Mouse (Mus musculus) frontal cortex, postnatal 10 days (tissue): Measurements from ENCODE around the gene Mylk4.

Experiments
- DNase-seq, 2 experiments: peaks; one replicate each; pipeline ENCODE4 v3.0.0; 2022; ENCODE audit warnings: low spot score in 2 of 2, mixed read lengths in 1 of 2

Mylk4 gene

DNA sequence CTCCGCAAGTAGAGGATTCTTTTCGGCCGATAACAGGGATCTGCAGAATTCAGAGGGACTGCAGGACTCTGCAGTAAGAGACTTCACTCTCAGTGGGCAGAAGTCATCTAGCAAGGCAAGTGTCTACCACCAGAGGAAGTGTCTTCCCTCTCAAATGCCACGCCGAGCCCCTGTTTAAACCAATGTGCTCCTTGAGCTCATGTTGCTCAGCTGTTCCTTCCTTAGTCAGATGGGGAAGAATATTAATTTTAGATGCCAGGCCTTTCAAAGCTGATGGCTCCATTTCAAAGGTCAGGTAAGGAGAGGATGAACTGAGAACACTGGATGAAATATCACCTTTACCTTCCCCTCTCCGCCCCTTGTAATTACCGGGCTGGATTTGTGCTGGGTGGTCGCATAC lies at the start of gene Mylk4:
Mylk4 (minus strand) TSS at position 139 of the 400 bp plus-strand sequence.
- no peak for DNase-seq

DNA sequence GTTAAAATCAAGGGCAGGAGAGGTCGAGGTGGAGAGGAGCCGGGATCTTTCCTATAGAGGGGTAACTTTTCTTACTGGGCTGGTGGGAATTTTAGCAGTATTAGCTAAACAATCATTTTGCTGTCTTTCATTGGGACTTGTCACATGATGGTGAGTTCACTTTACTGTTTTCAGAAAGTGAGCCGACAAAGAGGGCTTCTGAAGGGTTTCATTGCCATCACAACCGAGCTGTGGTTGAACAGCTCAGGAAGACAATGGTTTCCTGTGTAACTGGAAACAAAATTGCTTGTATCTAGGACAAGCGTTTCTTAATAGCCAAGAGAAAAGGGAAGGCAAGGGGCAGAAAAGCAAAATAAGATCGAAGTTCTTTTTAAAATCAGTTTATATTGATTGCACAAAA lies 49.5 kb upstream of the Mylk4 start:
- no peak for DNase-seq

DNA sequence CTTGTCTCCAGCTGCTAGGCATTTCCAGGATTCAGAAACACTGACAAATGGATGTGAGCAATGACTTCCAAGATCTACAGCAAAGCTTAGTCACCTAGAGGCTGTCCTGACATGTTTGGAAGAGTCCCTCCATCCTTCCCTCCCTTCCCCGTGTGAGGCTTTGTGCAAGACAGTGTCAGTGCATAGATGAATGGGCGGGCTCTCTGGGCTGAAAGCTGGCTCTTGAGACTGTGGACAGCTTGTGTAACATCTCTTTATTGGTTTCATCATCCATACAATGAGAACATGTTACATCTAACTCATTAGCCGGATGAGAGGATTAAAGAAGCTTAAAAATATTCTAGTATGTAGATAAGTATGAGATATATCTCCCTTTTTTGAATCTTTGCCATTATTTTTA lies 49.0 kb upstream of the Mylk4 start:
- no peak for DNase-seq

DNA sequence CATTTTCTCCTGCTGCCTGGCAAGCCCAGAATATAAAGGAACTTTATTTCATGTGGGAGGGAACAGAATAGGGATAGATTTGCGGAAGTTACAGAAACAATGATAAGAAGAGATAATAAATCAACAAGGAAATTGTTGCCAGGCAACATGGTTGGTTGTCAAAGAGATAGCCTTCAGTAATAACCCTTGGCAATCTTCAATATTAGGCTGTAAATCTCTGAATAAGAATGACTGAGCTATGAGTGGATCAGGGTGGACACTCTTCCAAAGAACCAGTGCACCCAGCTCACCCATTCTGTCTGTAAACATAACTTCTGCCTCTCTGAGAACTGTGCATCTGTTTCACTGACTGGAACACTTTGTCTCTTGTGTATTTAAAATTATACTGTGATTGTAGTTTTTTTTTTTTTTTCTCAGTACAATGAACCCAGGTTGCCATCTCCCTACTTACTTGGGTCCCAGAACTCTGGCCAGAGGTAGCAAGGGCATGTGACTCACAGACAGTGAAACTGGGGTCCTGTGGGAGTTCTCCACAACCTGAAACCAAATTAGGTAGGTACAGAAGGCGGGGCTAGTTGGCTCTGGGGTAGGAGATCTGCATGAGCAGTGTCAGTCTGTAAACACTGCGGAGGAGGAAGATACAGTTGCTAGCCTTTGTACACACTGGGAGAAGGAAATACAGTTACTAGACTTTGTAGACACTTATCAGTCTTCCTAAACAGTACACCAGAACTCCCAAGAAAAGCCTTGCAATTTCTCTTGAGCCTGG lies 47.9 kb upstream of the Mylk4 start:
- no peak for DNase-seq

DNA sequence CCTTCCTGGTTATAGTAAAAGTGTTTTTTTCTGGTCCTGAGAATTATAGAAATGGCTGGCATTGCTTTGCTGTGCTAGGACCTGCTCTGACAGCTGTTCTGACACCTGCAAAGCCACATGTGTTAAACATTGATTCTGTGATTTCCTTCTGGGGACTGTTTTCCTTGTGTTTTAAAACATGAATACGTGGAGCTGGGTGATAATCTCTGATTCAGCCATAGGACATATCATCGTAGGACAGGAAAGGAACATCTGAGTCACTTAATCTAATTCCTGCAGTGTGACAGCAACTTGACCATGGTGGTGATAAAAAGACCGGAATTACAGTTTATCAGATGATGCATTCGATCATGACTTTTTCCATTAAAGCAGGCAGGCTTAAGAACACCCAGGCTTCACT lies 45.1 kb upstream of the Mylk4 start:
- no peak for DNase-seq

DNA sequence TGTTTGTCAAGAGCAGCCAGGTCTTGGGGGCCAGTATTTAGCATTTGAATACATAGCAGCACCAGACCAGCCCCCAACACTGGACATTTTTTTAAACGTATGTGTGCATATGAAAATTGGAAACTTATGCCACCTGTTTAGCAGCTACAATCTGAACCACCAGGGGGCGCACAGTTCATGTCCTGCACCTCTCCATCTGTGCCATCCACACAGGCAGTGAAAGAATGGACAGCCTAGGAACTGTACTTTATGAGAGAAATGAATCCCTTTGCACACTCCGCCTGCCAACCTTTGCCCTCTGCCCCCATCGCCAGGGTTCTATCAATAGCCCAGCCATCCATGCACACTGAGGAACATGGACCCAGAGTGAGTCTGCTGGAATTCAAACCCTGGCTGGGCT lies 44.2 kb upstream of the Mylk4 start:
- peak in 1 of 2 experiments; percentile 24 for DNase-seq

DNA sequence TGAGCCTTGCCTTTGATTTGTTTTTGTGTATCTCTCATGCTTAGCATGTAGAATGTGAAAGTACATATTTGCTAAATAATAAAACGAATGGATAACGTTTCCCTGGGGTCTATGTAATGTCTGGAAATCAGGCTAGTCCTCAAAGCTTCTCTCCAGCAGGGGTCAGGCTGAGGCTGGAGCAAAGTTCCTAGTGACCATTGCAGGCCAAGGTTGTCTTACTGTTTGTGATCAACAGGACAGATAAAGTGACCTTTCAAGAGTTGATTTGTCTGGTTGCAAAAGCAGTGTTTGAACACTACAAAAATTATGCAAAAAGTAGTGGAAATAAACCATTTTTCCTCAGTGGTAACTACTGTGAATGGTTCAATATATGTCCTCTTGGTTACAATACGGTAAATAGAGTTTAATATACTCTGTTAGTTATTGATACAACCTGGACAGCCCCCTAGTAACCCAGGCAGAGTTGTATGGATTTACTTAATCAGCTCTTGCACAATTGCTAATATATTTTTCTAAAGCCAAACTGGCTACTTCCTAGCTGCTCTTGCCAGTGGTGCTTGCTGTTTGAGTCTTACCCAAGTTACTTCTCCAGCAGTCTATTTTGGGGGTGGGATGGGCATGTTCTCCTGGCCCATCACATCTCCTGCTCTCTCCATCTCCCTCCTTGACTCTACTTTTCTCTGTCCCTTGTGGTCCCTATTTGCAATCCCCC lies 43.5 kb upstream of the Mylk4 start:
- DNase-seq, result no peak

DNA sequence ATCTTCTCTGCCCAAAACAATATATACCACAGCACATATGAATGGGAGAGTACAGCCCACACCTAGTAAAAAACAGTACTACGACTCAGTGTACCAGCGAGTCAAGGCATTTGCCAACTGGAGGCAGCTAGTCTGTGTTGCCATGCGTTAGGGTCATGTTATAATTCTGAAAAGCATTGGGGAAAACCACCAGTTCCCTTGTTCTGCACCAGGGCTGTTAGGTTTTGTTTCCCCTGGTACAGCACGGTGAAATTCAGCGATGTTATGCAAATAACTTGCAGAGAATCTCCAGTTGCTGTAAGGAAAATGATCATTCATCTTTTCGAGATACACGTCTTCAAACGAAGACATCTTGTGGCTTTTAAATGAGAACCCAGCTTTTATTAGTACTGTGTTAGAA lies 41.8 kb upstream of the Mylk4 start:
- DNase-seq, result no peak

DNA sequence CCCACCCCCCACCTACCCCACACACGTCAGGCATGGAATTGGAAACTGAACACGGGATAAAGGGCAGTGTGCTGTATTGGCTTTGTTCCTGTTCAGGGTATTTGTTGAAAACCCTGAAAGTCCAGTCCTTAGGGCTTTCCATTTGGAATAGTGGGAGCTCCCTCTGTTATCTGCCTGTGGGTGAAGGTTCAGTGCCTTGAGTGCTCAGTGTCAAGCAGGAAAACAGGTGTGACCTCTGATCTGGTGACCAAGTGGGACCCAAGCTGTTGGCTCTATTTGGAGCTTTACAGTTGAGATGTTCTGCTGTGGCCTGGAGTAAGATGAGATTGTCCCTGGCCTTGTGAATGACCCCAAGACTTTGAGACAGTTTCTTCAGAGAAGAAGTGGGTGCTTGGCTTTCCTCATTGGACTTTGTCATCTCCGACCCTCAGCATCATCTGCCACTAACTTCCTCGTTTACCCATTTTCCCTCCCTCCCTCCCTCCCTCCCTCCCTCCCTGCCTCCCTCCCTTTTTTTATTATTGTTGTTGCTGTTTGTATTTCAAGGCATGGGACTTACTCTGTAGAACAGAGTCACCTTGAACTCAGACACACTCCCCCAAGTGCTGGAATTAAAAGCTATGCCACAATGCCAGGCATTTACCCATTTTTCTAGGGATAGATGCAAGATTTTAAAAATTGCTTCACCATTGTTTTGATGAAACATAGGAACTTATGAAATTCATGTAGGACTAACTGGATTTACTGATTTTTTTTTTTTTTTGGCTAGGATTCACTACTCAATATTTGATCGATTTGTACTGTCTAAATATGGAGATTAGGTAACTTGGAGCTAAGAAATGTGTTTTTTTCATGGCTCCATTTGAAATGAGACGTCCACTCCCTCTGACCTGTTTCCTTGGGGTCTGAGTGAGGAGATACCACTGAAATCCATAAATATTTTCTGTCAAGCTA lies 40.9 kb upstream of the Mylk4 start:
- DNase-seq, result no peak

DNA sequence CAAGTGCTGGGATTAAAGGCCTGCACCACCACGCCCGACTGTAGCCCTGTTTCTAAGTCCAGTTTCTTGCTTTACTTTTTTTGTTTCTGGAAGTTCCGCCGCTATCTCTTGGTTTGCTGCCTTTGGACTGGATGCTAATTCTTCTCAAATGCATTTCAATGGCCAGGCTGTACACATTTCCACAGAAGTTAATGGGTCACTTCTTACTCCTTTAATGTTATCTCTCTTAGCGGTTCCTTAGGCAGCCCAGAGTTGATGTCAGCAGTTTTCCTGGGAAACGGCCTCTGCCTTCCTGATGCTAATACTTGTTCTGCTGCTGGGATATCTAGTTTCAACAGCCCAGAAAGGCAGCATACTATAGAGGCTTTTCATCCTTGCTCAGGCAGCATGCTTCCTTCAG lies 39.4 kb upstream of the Mylk4 start:
- no peak for DNase-seq

DNA sequence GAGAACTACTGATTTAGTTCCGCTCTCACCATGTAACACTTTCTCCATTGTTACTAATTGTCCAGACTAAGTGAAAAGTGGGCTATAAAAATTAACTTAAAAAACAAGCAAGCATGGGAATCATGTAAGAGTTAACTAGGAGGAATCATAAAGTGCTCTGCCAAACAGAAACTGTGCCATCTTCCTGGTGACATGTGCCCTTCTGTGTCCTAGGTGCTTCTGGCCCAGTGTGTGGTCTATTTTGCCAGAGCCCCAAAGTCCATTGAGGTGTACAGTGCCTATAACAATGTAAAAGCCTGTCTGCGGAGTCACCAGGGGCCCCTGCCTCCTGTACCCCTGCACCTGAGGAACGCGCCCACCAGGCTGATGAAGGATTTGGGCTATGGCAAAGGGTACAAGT lies 37.9 kb upstream of the Mylk4 start:
- no peak for DNase-seq

DNA sequence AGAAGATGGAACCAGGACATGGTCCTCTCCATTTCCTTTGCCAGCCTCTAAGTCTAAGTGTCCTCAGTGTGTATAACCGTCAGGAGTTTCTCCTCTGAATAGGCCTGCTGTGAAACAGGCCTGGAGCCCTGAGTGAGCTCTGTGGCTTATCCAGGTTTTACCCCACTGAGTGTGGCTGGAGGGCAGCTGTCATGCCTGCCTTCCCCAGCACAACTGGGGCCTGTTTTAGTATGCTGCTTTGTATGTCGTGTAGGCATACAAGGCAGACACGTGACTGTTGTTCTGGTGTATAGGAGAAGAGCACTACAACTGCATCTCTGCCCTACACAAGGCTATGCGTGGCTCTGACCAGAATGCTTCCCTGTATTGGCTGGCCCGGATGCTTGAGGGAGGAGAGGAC lies 36.2 kb upstream of the Mylk4 start:
- DNase-seq, result no peak

DNA sequence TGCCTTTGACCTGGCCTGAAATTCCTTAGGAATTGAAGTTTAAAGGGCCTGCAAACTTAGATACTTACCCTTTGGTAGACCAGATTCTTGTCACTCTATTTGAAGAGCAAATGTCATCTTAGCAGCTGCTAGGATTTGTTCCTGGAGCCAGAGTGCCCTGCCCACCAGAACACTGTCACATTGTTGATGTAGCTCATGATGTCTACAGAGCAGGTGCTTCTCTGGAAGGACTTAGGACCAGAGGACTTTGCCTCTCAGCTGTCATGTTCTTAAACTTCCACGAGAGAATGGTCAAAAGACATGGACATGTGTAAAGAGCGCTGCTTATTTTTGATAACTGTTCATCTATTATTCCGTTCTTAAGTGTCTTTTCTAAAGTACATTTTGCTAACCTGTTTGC lies 35.5 kb upstream of the Mylk4 start:
- no peak for DNase-seq

DNA sequence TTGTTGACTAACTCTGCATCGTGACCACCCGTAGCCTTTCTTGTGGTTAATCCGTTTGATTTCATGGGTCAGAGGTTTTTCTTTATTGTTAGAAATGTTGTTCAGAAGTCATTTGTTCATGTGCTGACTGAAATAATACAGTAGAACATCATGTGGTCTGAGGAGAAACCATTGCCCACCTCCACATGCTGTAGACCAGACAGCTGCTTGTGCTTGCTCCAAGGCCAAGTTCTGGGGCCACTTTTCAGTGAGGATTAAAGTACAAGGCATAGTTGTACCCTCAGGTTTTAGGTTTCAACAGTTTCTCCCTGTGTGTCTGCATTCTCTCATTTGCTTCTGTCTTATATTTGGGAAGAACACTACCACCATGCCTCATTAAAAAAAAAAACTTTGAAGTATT lies 23.9 kb upstream of the Mylk4 start:
- no peak for DNase-seq

DNA sequence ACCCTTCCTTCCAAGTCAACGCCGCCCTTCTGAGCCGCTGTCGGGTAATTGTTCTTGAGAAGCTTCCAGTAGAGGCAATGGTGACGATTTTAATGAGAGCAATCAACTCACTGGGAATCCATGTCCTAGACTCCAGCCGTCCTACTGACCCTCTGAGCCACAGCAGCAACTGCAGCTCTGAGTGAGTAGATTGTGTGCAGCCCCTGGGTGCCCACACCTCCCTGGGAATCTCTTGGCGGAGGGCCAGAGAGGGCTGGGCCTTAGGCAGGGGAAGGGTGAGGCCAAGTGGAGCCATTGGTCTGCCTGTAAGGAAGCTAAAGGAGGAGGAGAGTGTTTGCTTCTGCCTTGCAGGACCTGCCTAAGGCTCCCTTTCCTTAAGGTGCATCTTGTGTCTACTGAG lies 23.1 kb upstream of the Mylk4 start:
- no peak for DNase-seq

DNA sequence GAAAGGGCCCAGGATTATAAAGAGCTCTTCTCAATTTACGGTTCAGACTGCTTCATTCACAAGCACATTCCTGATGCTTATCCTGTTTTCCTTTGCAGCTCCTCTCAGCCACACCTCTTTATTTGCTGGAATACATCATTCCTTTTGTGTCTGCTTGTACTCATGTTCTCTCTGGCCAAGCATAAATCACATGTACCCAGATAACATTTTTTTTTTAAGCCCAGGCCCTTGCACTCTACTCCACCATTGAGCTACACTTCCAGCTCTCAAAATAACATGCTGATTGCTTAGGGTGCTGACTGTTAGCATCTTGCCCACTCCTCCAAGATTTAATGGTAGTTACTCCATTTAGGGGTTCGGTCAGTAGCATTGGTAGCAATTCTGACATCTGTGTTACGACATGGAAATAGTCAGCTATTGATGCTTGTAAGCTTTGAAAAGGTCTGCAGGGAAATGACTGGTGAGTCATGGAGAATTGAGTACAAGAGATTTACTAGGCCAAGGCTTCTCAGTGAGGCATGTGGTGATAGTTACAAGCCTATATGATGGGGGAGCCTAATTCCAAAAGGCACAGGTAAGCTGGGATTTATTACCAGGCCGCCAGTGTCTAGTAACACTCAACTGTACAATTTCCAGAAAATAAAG lies 20.1 kb upstream of the Mylk4 start:
- DNase-seq, result no peak

DNA sequence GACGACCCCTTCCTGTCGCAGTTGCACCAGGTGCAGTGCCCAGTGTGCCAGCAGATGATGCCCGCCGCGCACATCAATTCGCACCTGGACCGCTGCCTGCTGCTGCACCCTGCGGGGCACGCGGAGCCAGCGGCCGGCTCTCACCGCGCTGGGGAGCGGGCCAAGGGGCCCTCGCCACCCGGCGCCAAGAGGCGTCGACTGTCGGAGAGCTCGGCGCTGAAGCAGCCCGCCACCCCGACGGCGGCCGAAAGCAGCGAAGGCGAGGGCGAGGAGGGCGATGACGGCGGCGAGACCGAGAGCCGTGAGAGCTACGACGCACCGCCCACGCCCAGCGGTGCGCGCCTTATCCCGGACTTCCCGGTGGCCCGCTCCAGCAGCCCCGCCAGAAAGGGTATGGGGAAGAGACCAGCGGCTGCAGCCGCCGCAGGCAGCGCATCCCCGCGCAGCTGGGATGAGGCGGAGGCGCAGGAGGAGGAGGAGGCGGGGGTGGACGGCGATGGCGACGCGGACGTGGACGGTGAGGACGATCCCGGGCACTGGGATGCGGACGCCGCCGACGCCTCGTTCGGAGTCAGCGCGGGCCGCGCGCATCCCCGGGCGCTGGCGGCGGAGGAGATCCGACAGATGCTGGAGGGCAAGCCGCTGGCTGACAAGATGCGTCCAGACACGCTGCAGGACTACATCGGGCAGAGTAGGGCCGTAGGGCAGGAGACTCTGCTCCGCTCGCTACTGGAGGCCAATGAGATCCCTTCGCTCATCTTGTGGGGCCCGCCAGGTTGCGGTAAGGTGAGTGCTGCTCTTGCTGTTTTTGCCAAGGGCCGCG lies 18.7 kb upstream of the Mylk4 start, which contains the start of gene D930007J09Rik:
D930007J09Rik (minus strand) TSS at position 591 of the 823 bp plus-strand sequence.
- DNase-seq, result peak; percentile 32 to 63

DNA sequence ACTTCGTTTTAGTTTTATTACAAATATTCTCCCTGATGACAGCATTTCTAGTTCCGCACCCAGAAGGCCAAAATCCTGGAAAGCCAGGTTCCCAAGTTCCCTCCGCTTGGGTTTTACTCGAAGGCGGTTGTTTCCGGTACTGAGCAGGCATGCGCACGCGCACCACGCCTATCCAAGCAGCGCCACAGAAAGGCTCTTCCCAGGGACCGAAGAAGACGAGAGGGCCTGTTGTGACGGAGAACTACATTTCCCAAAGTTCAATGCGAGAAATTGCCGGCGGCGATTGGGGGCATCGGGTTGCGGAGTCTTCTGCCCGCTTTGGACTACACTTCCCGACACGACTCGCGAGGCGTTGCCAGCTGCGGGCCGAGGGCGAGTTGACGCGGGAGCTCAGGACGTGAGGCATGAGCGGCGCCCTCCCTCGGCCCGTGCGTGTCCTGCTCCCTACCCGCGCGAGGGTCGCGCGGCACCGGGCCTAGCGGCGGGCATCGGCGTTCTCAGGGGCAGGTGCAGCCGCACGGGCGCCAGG lies 18.0 kb upstream of the Mylk4 start, which contains the start of gene Wrnip1:
Wrnip1 (plus strand) TSS at position 346 of the 529 bp plus-strand sequence.
- DNase-seq, result peak; percentile 98

DNA sequence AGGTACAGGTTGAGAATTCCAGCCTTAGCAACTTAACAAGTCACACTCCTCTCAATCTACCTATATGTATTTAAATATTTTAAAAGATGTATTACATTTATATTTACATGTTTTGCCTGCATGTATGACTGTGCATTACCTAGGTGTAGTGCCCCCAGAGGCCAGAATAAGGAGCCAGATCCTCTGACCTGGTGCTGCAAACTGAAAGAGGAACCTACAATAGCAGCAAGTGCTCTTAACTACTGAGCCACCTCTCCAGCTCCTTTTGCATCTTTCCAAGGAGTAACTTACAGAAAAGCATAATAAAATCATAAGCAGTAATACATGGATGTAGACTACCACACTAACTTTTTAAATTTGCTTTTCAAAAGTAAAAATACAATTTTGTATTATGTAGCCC lies 17.1 kb upstream of the Mylk4 start:
- DNase-seq, result no peak

DNA sequence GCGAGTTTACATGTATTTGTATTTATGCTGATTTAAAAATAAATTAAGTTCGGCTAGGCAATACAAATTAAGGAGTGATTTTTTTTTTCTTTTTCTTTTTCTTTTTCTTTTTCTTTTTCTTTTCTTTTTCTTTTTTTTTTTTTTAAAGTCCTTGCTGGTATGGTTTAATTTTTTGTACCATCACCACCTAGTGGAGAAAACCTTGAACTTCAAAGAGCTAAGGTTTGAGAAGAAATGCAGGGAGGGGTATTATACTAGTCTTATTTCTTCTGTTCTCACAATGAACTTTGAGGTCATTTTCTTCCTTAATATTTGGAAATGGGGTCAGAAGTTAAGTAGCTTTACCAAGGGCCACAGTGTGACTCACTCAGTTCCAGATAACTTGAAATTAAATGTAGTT lies 15.4 kb upstream of the Mylk4 start:
- DNase-seq, result no peak
